Mouse (Mus musculus): ENCODE data around the gene Ngf.

DNA sequence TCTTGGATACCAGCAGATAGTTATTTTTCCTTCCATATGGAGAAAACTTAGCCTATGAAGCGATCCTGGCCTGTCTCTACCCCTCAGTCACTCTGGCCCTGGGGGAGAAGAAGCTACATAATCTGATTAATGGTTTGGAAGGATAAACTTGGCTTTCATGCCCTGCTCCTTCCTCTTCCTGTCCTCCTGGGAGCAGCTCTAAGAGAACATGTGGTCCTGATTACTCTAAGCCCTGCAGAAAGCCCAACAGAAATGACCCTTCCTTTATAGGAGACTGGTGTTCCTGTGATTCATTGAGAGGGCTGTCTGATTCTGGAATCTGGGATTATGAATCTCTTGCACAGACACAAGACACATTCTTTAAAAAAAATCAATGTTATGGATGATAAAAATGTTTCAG lies 86.4 kb downstream of the Ngf start:
- TF ChIP-seq CTCF (IDR thresholded peaks at IDR 0.05; ENCODE audit: low read depth) = no peak
- no peak for TF ChIP-seq EP300 (optimal IDR thresholded peaks at IDR 0.05)
